Mouse (Mus musculus): ENCODE results near the gene Arl6ip5. TPM values are rescaled to one million over a fixed set of nuclear protein-coding genes. Genes with fewer than 3 reads are reported as not detected.

Arl6ip5 gene
- polyA plus RNA-seq, 1 experiment from 2014 or later: 34.6 TPM

- Histone ChIP-seq H3K9ac (no peak overlapping the region), H3K36me3 (replicated peaks) (no peaks in the 10 kb centered on the region)
Measured at GRCm38 (mm10) chr6:97208406-97208805, 2.1 kb upstream of the Arl6ip5 start.

GRCm38 (mm10) chr6:97209201-97209600 is 1.3 kb upstream of the Arl6ip5 start:
- 50% methylated on average over 3 of the region's 3 CpGs for WGBS (ENCODE audit: insufficient replicate concordance)
- Histone ChIP-seq H3K36me3 (replicated peaks) (no peaks in the 10 kb centered on the region), H3K4me3 (replicated peaks) (no peak overlapping the region), H3K4me1 (replicated peaks) (peaks cover 81% of the 10 kb centered on the region), H3K27ac (replicated peaks) (no peak overlapping the region), H3K9ac (no peak overlapping the region), H3K27me3 (no peaks in the 10 kb centered on the region), H3K4me2 (no peak overlapping the region), H3K9me3 (replicated peaks) (no peaks in the 10 kb centered on the region)
- no peak for ATAC-seq (ENCODE audit: insufficient read depth)

More at GRCm38 (mm10) chr6:97208406-97208805, 2.1 kb upstream of the Arl6ip5 start:
- ATAC-seq (ENCODE audit: insufficient read depth): no peak
- Histone ChIP-seq H3K4me2 (no peak overlapping the region), H3K4me1 (replicated peaks) (peaks cover 78% of the 10 kb centered on the region), H3K27ac (replicated peaks) (0 out of 2 replicates have a peak overlapping the region, but pooled peaks have one; percentile 4), H3K27me3 (no peaks in the 10 kb centered on the region), H3K9me3 (replicated peaks) (no peaks in the 10 kb centered on the region), H3K4me3 (replicated peaks) (no peak overlapping the region)
- WGBS (ENCODE audit: insufficient replicate concordance): 36% methylated on average over 3 of the region's 3 CpGs

GRCm38 (mm10) chr6:97209751-97210150 is 738 bp upstream of the Arl6ip5 start:
- Histone ChIP-seq H3K27me3 (no peaks in the 10 kb centered on the region), H3K4me2 (0 out of 2 replicates have a peak overlapping the region, but pooled peaks have one; percentile 84), H3K4me3 (replicated peaks) (no peak overlapping the region), H3K9me3 (replicated peaks) (no peaks in the 10 kb centered on the region), H3K4me1 (replicated peaks) (peaks cover 81% of the 10 kb centered on the region), H3K27ac (replicated peaks) (peak overlapping the region; percentile 57), H3K36me3 (replicated peaks) (peaks cover 4% of the 10 kb centered on the region), H3K9ac (no peak overlapping the region)
- no peak for ATAC-seq (ENCODE audit: insufficient read depth)
- 78% methylated on average over 4 of the region's 4 CpGs for WGBS (ENCODE audit: insufficient replicate concordance)

GRCm38 (mm10) chr6:97210962-97211601 is 593 bp downstream of the Arl6ip5 start:
- Histone ChIP-seq H3K4me1 (replicated peaks) (peaks cover 75% of the 10 kb centered on the region), H3K4me2 (peak overlapping the region; percentile 84), H3K9me3 (replicated peaks) (no peaks in the 10 kb centered on the region), H3K4me3 (replicated peaks) (peak overlapping the region; percentile 74), H3K27ac (replicated peaks) (peak overlapping the region; percentile 79), H3K36me3 (replicated peaks) (peaks cover 12% of the 10 kb centered on the region), H3K27me3 (no peaks in the 10 kb centered on the region), H3K9ac (peak overlapping the region; percentile 69)
- peak; percentile 79 for ATAC-seq (ENCODE audit: insufficient read depth)
- under 1% methylated on average over 22 of the region's 22 CpGs for WGBS (ENCODE audit: insufficient replicate concordance)

GRCm38 (mm10) chr6:97211981-97212380 is 1.5 kb downstream of the Arl6ip5 start:
- H3K27ac ChIP-seq (replicated peaks): peak overlapping the region; percentile 79
- H3K36me3 ChIP-seq (replicated peaks): peaks cover 12% of the 10 kb centered on the region
- peak overlapping the region; percentile 84 for H3K4me2 ChIP-seq
- peak overlapping the region; percentile 74 for H3K4me3 ChIP-seq (replicated peaks)
- peak overlapping the region; percentile 69 for H3K9ac ChIP-seq
- 0 out of 2 replicates have a peak, but pooled peaks have one; percentile 32 for ATAC-seq (ENCODE audit: insufficient read depth)
- H3K9me3 ChIP-seq (replicated peaks): no peaks in the 10 kb centered on the region
- WGBS (ENCODE audit: insufficient replicate concordance): 17% methylated on average over 12 of the region's 12 CpGs
- H3K27me3 ChIP-seq: no peaks in the 10 kb centered on the region
- peaks cover 72% of the 10 kb centered on the region for H3K4me1 ChIP-seq (replicated peaks)

- WGBS (ENCODE audit: insufficient replicate concordance): 72% methylated on average over 4 of the region's 4 CpGs
- Histone ChIP-seq H3K4me1 (replicated peaks) (peaks cover 47% of the 10 kb centered on the region), H3K4me3 (replicated peaks) (no peak overlapping the region), H3K9me3 (replicated peaks) (no peaks in the 10 kb centered on the region), H3K9ac (no peak overlapping the region), H3K36me3 (replicated peaks) (peaks cover 12% of the 10 kb centered on the region), H3K27me3 (no peaks in the 10 kb centered on the region), H3K27ac (replicated peaks) (no peak overlapping the region), H3K4me2 (no peak overlapping the region)
- ATAC-seq (ENCODE audit: insufficient read depth): no peak
Measured at GRCm38 (mm10) chr6:97216154-97216821, 5.8 kb downstream of the Arl6ip5 start.

GRCm38 (mm10) chr6:97220672-97221071 is 10.2 kb downstream of the Arl6ip5 start:
- H3K36me3 ChIP-seq (replicated peaks): peaks cover 3% of the 10 kb centered on the region; the same call in 1 of the 2 replicates
- no peak overlapping the region for H3K27ac ChIP-seq (replicated peaks)
- H3K27me3 ChIP-seq: no peaks in the 10 kb centered on the region
- no peak overlapping the region for H3K9ac ChIP-seq
- peaks cover 42% of the 10 kb centered on the region for H3K4me1 ChIP-seq (replicated peaks)
- no peaks in the 10 kb centered on the region for H3K9me3 ChIP-seq (replicated peaks)
- no peak overlapping the region for H3K4me3 ChIP-seq (replicated peaks)
- no peak for ATAC-seq (ENCODE audit: insufficient read depth)
- H3K4me2 ChIP-seq: no peak overlapping the region
- WGBS (ENCODE audit: insufficient replicate concordance): 59% methylated on average over 3 of the region's 5 CpGs

- 0 out of 2 replicates have a peak overlapping the region, but pooled peaks have one; percentile 5 for H3K27ac ChIP-seq (replicated peaks)
- no peaks in the 10 kb centered on the region for H3K9me3 ChIP-seq (replicated peaks)
- peaks cover 3% of the 10 kb centered on the region; the same call in 1 of the 2 replicates for H3K36me3 ChIP-seq (replicated peaks)
- H3K27me3 ChIP-seq: no peaks in the 10 kb centered on the region
- peaks cover 43% of the 10 kb centered on the region for H3K4me1 ChIP-seq (replicated peaks)
- no peak overlapping the region for H3K9ac ChIP-seq
- no peak for ATAC-seq (ENCODE audit: insufficient read depth)
- H3K4me2 ChIP-seq: no peak overlapping the region
- 44% methylated on average over 15 of the region's 15 CpGs for whole genome bisulfite sequencing (ENCODE audit: insufficient replicate concordance)
- H3K4me3 ChIP-seq (replicated peaks): no peak overlapping the region
Measured at GRCm38 (mm10) chr6:97221205-97222025, 10.9 kb downstream of the Arl6ip5 start.

GRCm38 (mm10) chr6:97222321-97222720 is 11.8 kb downstream of the Arl6ip5 start:
- 0 out of 2 replicates have a peak, but pooled peaks have one; percentile 40 for ATAC-seq (ENCODE audit: insufficient read depth)
- H3K9me3 ChIP-seq (replicated peaks): no peaks in the 10 kb centered on the region
- no peaks in the 10 kb centered on the region for H3K27me3 ChIP-seq
- WGBS (ENCODE audit: insufficient replicate concordance): 33% methylated on average over 6 of the region's 6 CpGs
- H3K4me1 ChIP-seq (replicated peaks): peaks cover 43% of the 10 kb centered on the region
- H3K4me3 ChIP-seq (replicated peaks): no peak overlapping the region
- no peak overlapping the region for H3K9ac ChIP-seq
- no peak overlapping the region for H3K4me2 ChIP-seq
- H3K27ac ChIP-seq (replicated peaks): 0 out of 2 replicates have a peak overlapping the region, but pooled peaks have one; percentile 5
- peaks cover 5% of the 10 kb centered on the region; the same call in 1 of the 2 replicates for H3K36me3 ChIP-seq (replicated peaks)

- 21% methylated on average over 5 of the region's 5 CpGs for WGBS (ENCODE audit: insufficient replicate concordance)
- H3K9me3 ChIP-seq (replicated peaks): no peaks in the 10 kb centered on the region
- no peak overlapping the region for H3K9ac ChIP-seq
- peaks cover 8% of the 10 kb centered on the region; the same call in 1 of the 2 replicates for H3K36me3 ChIP-seq (replicated peaks)
- H3K4me3 ChIP-seq (replicated peaks): no peak overlapping the region
- H3K27me3 ChIP-seq: no peaks in the 10 kb centered on the region
- H3K4me1 ChIP-seq (replicated peaks): peaks cover 43% of the 10 kb centered on the region
- no peak overlapping the region for H3K27ac ChIP-seq (replicated peaks)
- no peak for ATAC-seq (ENCODE audit: insufficient read depth)
- H3K4me2 ChIP-seq: peak overlapping the region; percentile 38; the same call in 1 of the 2 replicates
Measured at GRCm38 (mm10) chr6:97222931-97223467, 12.5 kb downstream of the Arl6ip5 start.

Data from liver, embryonic 15.5 days (tissue).